14 mouse cellular contexts compared by ENCODE assay signal in genomic region chr7:82785335-82785934, GRCm38 (mm10).
DNase-seq lines count a peak whose midpoint lies in the region; ATAC-seq and TF ChIP-seq lines count a peak whose summit lies in the region.
"Had no signal": no experiment of that assay in that cellular context is flagged by ENCODE, and none has a peak within 500 bp of the region (broad histone marks: within the 10 kb centered on the region; RNA-seq: fewer than 3 reads in every experiment).

No protein-coding gene starts in this region.

- TF ChIP-seq CTCF in small intestine, adult 2 months (IDR thresholded peaks at IDR 0.05; ENCODE audit: extremely low read depth, insufficient read length, insufficient replicate concordance, low read depth, low read length): no peak

- no peaks in the 10 kb centered on the region for H3K4me1 ChIP-seq in midbrain, embryonic 11.5 days (ENCODE audit: control insufficient read depth, insufficient read depth, low read length)
- H3K4me1 ChIP-seq in midbrain, embryonic 10.5 days: no peaks in the 10 kb centered on the region
- H3K4me1 ChIP-seq in small intestine, adult 2 months (ENCODE audit: control insufficient read depth, insufficient read depth, insufficient read length, low read length): peaks cover 10% of the 10 kb centered on the region; the same call in 1 of the 2 replicates
- no peaks in the 10 kb centered on the region for H3K4me1 ChIP-seq in liver, embryonic 12.5 days
- H3K4me1 ChIP-seq: liver, embryonic 13.5 days had no signal

- H3K4me2 ChIP-seq in midbrain, embryonic 11.5 days: no peak overlapping the region
- no peak overlapping the region for H3K4me2 ChIP-seq in liver, embryonic 12.5 days
- H3K4me2 ChIP-seq: heart, embryonic 12.5 days; liver, embryonic 13.5 days had no signal

- no peak overlapping the region for H3K4me3 ChIP-seq in midbrain, embryonic 11.5 days (ENCODE audit: low read depth, low read length)
- no peak overlapping the region for H3K4me3 ChIP-seq in midbrain, embryonic 10.5 days
- H3K4me3 ChIP-seq in small intestine, adult 2 months (ENCODE audit: low read depth, low read length): no peak overlapping the region
- no peak overlapping the region for H3K4me3 ChIP-seq in liver, embryonic 12.5 days
- H3K4me3 ChIP-seq: heart, embryonic 12.5 days; liver, embryonic 13.5 days; megakaryocyte, embryonic 14.5 days had no signal

- 72% methylated on average over 6 of the region's 6 CpGs for WGBS in midbrain, embryonic 11.5 days
- 81% methylated on average over 6 of the region's 6 CpGs for WGBS in midbrain, embryonic 10.5 days
- 40% methylated on average over 6 of the region's 6 CpGs for WGBS in small intestine, adult 2 months
- WGBS in liver, embryonic 12.5 days (ENCODE audit: insufficient replicate concordance): 49% methylated on average over 6 of the region's 6 CpGs

- no peaks in the 10 kb centered on the region for H3K36me3 ChIP-seq in midbrain, embryonic 11.5 days (ENCODE audit: control insufficient read depth, insufficient read depth, low read length)
- no peaks in the 10 kb centered on the region for H3K36me3 ChIP-seq in midbrain, embryonic 10.5 days
- H3K36me3 ChIP-seq in small intestine, adult 2 months (ENCODE audit: control insufficient read depth, insufficient read depth, low read length): no peaks in the 10 kb centered on the region
- no peaks in the 10 kb centered on the region for H3K36me3 ChIP-seq in liver, embryonic 12.5 days
- H3K36me3 ChIP-seq: heart, embryonic 12.5 days; liver, embryonic 13.5 days had no signal

- H3K27ac ChIP-seq in midbrain, embryonic 11.5 days (ENCODE audit: low read depth, low read length): no peak overlapping the region
- no peak overlapping the region for H3K27ac ChIP-seq in midbrain, embryonic 10.5 days (replicated peaks)
- H3K27ac ChIP-seq in small intestine, adult 2 months (ENCODE audit: insufficient read depth, low read depth, low read length): peak overlapping the region; percentile 35; the same call in 1 of the 2 replicates
- no peak overlapping the region for H3K27ac ChIP-seq in liver, embryonic 12.5 days
- H3K27ac ChIP-seq: liver, embryonic 13.5 days had no signal

- no peaks in the 10 kb centered on the region for H3K27me3 ChIP-seq in midbrain, embryonic 11.5 days (ENCODE audit: control insufficient read depth, insufficient read depth, low read length)
- H3K27me3 ChIP-seq in midbrain, embryonic 10.5 days (ENCODE audit: low read depth, poor library complexity, severe bottlenecking): peaks cover 10% of the 10 kb centered on the region; the same call in 1 of the 2 replicates
- no peaks in the 10 kb centered on the region for H3K27me3 ChIP-seq in small intestine, adult 2 months (ENCODE audit: control insufficient read depth, insufficient read depth, low read length)
- no peaks in the 10 kb centered on the region for H3K27me3 ChIP-seq in liver, embryonic 12.5 days (replicated peaks)
- H3K27me3 ChIP-seq: heart, embryonic 12.5 days; liver, embryonic 13.5 days; Patski had no signal

- DNase-seq in kidney, adult 11 months: peak; percentile 8
- no peak for DNase-seq in kidney, postnatal 4 days
- DNase-seq in midbrain, embryonic 11.5 days (ENCODE audit: low spot score, missing footprints): peak; percentile 60
- DNase-seq in midbrain, embryonic 10.5 days (ENCODE audit: low spot score): no peak
- peak; percentile 14 for DNase-seq in c-Kit-positive CD71-negative TER-119-negative erythroid progenitor cells, embryonic 14.5 days (ENCODE audit: low read depth)
- DNase-seq in left cerebral cortex, adult 8-10 months (ENCODE audit: low spot score in 2 of 2): no peak
- DNase-seq: liver, embryonic 13.5 days; right cerebral cortex, postnatal 14 days; thymus, adult 2 months had no signal

- no peaks in the 10 kb centered on the region for H3K9me3 ChIP-seq in midbrain, embryonic 11.5 days (ENCODE audit: control insufficient read depth, low read length)
- H3K9me3 ChIP-seq in midbrain, embryonic 10.5 days (replicated peaks): no peaks in the 10 kb centered on the region
- H3K9me3 ChIP-seq in liver, embryonic 12.5 days (replicated peaks): no peaks in the 10 kb centered on the region
- H3K9me3 ChIP-seq: heart, embryonic 12.5 days; liver, embryonic 13.5 days; megakaryocyte, embryonic 14.5 days had no signal

- TF ChIP-seq POLR2A in small intestine, adult 2 months (IDR thresholded peaks at IDR 0.05; ENCODE audit: low read depth, low read length): no peak

- no peak for ATAC-seq in midbrain, embryonic 11.5 days (ENCODE audit: low FRiP score)
- no peak for ATAC-seq in liver, embryonic 12.5 days

- H3K9ac ChIP-seq in midbrain, embryonic 11.5 days (ENCODE audit: low read length): no peak overlapping the region
- no peak overlapping the region for H3K9ac ChIP-seq in liver, embryonic 12.5 days
- H3K9ac ChIP-seq: heart, embryonic 12.5 days; liver, embryonic 13.5 days had no signal

Comparison
In these comparisons a context has a peak if more than half of its experiments do, and no peak if none do; other contexts are left out.
1. DNase-seq: peak in kidney, adult 11 months (single experiment), midbrain, embryonic 11.5 days (single experiment) and c-Kit-positive CD71-negative TER-119-negative erythroid progenitor cells, embryonic 14.5 days (single experiment); none in kidney, postnatal 4 days (0 of 2), midbrain, embryonic 10.5 days (single experiment) and left cerebral cortex, adult 8-10 months (0 of 2).